Mouse (Mus musculus) testis, adult 2 months (tissue): ENCODE results near the gene Aqp9. TPM values are rescaled to one million over a fixed set of nuclear protein-coding genes. Genes with fewer than 3 reads are reported as not detected.

Source experiments
- H3K27ac ChIP-seq: fragments of 200-500 bp; 2 replicates; pipeline ENCODE4 v1.5.1; 2012; ENCODE audit warnings: low read depth, low read length; ENCODE audit not compliant: control insufficient read depth, insufficient read depth
- H3K27me3 ChIP-seq: fragments of 200-500 bp; 2 replicates; pipeline ENCODE4 v1.6.1; 2012; ENCODE audit warnings: mild to moderate bottlenecking, low read length, moderate library complexity; ENCODE audit not compliant: control insufficient read depth, insufficient read depth
- H3K36me3 ChIP-seq: fragments of 200-500 bp; 2 replicates; pipeline ENCODE4 v1.6.1; 2012; ENCODE audit warnings: mild to moderate bottlenecking, low read length; ENCODE audit not compliant: control insufficient read depth, insufficient read depth
- H3K4me1 ChIP-seq: fragments of 200-500 bp; 2 replicates; pipeline ENCODE4 v1.6.1; 2012; ENCODE audit warnings: low read length; ENCODE audit not compliant: control insufficient read depth, insufficient read depth
- H3K4me3 ChIP-seq: fragments of 200-500 bp; 2 replicates; pipeline ENCODE4 v1.5.1; 2012; ENCODE audit warnings: low read depth, mild to moderate bottlenecking, low read length, moderate library complexity, mixed read lengths; ENCODE audit not compliant: control insufficient read depth
- CTCF ChIP-seq: fragments of 200-500 bp; IDR thresholded peaks from 2 replicates; pipeline ENCODE4 v1.5.1; 2012; ENCODE audit warnings: low read depth, mild to moderate bottlenecking, inconsistent platforms, low read length, moderate library complexity; ENCODE audit not compliant: control insufficient read depth, insufficient read depth, insufficient replicate concordance
- POLR2A ChIP-seq: fragments of 200-500 bp; IDR thresholded peaks from 2 replicates; pipeline ENCODE4 v1.6.1; 2012; ENCODE audit warnings: low read depth, mild to moderate bottlenecking, inconsistent platforms, low read length, moderate library complexity; ENCODE audit not compliant: control insufficient read depth
- polyA plus RNA-seq: library from polyadenylated mRNA; depleted of rRNA; stranded (reverse); fragments of >200 nt; gene quantifications from 2 replicates; pipeline ENCODE4 v1.2.3, GENCODE M21; 2012

Gene Aqp9
- polyA plus RNA-seq, 1 experiment, result 35.1 TPM

DNA sequence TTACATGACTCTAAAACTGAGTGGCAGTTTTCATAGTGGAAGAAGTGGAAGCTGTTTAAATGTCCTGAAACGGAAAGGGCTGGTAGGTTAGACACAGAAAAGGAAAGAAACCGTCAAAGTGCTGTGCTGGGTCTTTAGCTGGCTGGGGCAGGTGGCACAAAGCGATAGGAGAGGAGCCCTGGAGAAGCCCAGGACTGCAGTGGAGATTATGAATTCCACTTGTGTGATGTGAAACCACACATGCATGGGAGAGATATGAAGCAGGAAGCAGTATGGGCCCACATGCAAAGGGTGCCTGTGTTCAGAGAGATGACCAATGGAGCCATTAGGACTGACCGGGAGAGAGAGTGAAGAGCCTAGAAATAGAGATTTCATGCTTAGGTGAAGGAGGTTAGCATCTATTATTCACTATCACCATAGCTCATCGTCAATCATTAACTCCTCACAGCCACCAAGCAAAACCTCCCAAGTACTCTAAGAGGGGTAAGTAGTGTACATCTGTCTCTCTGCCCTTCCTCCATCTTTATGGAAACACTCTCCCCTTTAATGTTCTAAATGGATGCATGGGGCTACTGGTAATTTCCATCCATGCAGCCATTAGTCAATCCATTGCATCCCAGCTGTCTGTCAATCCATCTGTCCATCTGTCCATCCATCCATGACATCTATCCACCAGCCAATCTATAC lies 2.3 kb downstream of the Aqp9 start:
- Histone ChIP-seq H3K4me1 (peaks cover 13% of the 10 kb centered on the region), H3K4me3 (peak overlapping the region; percentile 8; the same call in 1 of the 2 replicates)
- TF ChIP-seq POLR2A (no peak), CTCF (no peak)

DNA sequence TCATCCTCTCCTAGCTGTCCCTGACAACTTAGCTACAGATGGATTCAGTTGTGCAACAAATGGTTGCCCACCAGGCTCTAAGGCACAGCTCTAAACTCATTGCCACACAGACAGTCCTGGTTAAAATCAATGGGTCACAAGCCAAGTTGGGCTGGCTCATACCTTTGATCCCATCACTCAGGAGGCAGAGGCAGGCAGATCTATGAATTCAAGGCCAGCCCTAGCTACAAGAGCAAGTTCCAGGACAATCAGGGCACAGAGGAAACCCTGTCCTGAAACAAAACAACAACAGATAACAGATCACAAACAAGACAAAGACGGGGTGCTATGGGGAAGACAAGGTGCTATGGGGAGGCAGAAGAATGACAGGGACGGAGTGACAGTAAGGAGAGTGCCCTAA lies 3.0 kb downstream of the Aqp9 start:
- TF ChIP-seq POLR2A, result no peak
- TF ChIP-seq CTCF, result no peak
- Histone ChIP-seq H3K4me1 (peaks cover 13% of the 10 kb centered on the region), H3K27ac (no peak overlapping the region), H3K4me3 (no peak overlapping the region), H3K27me3 (no peaks in the 10 kb centered on the region), H3K36me3 (no peaks in the 10 kb centered on the region)

More for the DNA sequence above, 2.3 kb downstream of the Aqp9 start:
- H3K27me3 ChIP-seq, result no peaks in the 10 kb centered on the region
- H3K36me3 ChIP-seq, result no peaks in the 10 kb centered on the region
- no peak overlapping the region for H3K27ac ChIP-seq

DNA sequence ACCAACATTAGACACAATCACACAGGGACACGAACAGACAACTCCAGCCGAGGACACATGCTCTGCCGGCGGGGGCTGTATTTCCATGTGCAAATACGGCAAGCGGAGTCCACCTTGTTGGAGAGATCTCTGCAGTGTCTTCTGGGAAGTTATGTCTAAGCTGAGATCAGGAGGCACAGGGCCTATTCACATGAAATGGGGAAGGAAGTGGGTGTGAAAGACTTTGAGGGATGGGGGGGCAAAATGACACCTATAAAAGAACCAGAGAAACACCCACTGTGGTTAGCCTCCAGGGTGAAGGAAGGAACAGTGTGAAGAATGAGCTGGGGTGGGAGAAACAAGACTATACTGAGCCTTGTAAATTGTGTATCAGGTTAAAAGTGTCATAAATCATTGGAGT lies 3.4 kb downstream of the Aqp9 start:
- Histone ChIP-seq H3K4me1 (peaks cover 13% of the 10 kb centered on the region), H3K27ac (no peak overlapping the region), H3K4me3 (no peak overlapping the region), H3K27me3 (no peaks in the 10 kb centered on the region), H3K36me3 (no peaks in the 10 kb centered on the region)
- TF ChIP-seq POLR2A (no peak), CTCF (no peak)

DNA sequence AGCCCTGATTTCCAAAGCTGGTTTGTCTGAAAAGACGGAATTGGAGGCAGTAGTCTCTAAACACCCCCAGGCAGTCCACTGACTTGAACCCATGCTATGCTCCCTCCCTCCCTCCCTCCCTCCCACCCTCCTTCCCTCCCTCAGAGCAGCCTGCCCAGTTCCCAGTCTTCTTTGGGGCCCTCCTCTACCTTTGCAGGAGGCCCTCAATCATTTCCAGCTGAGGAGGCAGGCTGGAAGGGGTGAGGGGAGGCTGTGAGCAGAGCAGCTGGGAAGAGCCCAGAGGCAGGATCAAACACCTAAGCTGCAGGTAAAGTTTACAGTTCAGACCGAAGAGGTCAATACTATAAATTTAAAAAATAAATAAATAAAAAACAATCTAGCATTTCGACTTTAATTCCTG lies 4.1 kb downstream of the Aqp9 start:
- peaks cover 12% of the 10 kb centered on the region for H3K4me1 ChIP-seq
- H3K27me3 ChIP-seq, result no peaks in the 10 kb centered on the region
- TF ChIP-seq CTCF (no peak), POLR2A (no peak)
- no peaks in the 10 kb centered on the region for H3K36me3 ChIP-seq
- no peak overlapping the region for H3K27ac ChIP-seq
- H3K4me3 ChIP-seq, result no peak overlapping the region

DNA sequence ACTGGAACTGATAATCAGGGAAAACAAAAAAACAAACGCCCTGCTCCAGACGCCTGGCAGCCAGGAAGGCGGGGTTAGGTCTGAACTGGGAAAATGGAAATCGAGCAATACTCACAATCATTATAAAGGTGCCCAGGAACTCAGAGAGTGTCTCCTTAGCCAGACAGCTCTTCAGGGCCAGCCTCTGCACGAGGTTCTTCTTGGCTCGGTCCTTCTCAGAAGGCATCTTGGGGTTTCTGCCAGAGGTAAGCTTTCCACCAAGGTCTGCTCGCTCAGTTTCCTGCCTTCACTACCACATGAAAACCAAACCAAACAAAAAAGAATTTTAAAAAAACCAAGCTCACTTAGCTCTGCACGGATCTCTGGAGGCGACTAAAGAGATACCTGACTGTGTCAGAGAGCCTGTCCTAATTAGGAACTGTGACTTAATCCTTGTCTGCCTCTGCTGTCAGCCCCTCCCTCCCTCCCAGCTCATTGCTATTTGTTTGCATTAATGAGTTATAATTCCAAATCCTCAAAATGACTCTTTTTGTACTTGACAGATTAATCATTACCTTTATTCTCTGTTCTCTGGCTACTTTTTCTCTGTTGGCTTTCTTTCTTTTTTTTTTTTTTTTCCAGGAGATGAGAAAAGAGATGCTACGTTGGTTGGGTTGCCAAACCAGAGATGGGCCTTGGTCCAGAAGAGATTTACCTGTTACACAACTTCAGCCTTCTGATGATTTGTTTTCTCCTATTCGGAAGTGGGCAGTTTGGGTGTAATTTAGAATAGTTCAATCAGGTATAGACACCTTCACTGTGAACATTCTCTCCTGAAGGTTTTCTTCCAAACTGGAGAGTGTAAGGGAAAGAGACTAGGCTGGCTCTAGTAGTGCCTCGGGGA lies 5.4 kb downstream of the Aqp9 start:
- Histone ChIP-seq H3K4me3 (no peak overlapping the region), H3K4me1 (peaks cover 4% of the 10 kb centered on the region), H3K36me3 (no peaks in the 10 kb centered on the region), H3K27ac (no peak overlapping the region), H3K27me3 (no peaks in the 10 kb centered on the region)
- TF ChIP-seq POLR2A (no peak), CTCF (no peak)

DNA sequence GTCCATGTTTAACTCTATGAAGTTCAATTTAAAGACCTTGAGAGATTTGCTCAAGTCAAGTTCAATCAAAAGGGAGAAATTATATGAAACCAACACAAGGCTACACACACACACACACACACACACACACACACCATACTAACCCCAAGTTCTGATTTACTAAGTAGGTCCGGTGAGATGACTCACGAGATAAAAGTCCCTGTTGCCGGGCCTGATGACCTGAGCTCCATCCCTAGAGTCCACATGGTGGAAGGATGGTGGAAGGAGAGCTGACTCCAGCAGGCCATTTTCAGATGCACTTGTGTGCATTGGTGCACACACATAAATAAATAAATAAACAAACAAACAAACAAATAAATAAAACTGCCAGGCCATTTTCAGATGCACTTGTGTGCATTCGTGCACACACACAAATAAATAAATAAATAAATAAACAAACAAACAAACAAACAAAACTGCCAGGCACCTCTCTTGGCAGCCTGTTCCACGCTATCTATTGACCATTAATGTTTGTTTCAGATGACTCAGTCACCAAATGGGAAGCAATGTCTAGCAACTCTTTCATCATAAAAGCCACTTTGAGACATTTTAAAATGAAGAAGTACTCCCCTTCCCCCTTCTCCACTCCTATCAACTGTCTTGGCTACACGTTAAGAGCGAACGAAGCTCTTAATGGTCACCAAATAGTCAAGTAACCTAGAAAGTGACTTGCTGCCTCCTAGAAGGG lies 6.2 kb downstream of the Aqp9 start:
- Histone ChIP-seq H3K27me3 (no peaks in the 10 kb centered on the region), H3K27ac (no peak overlapping the region), H3K4me1 (no peaks in the 10 kb centered on the region; the same call in 1 of the 2 replicates), H3K36me3 (no peaks in the 10 kb centered on the region), H3K4me3 (no peak overlapping the region)
- TF ChIP-seq CTCF (no peak), POLR2A (no peak)
